Mouse (Mus musculus): ENCODE data around the gene Cdkn2d. TPM values are rescaled to one million over a fixed set of nuclear protein-coding genes. Genes with fewer than 3 reads are reported as not detected.
"Not testable (repeated sequence)": the region's sequence is repeated elsewhere in the genome, so short reads cannot be mapped to it uniquely, and the experiment has no call there.

The Cdkn2d gene
- polyA plus RNA-seq, 1 experiment from 2014 or later, result 72.0 TPM

DNA sequence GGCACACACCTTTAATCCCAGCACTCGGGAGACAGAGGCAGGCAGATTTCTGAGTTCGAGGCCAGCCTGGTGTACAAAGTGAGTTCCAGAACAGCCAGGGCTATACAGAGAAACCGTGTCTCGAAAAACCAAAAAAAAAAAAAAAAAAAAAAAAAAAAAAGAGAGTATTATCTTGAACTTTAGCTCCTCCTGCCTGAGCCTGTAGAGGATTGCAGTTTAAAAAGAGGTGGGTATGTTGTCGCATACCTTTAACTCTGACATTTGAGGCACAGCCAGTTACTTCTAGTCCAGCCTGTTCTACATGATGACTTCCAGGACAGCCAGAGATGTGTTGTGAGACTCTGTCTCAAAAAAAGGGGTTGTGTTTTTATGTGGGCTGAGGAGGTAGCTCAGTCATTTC lies 21.6 kb downstream of the Cdkn2d start:
- 84% methylated on average over 5 of the region's 5 CpGs for WGBS
- peaks cover 16% of the 10 kb centered on the region for H3K4me1 ChIP-seq
- H3K4me3 ChIP-seq; H3K27ac ChIP-seq; H3K27me3 ChIP-seq; H3K9me3 ChIP-seq (replicated peaks); H3K9ac ChIP-seq; H3K4me2 ChIP-seq (replicated peaks); ATAC-seq (ENCODE audit: low FRiP score): not testable (repeated sequence)
- peaks cover 74% of the 10 kb centered on the region for H3K36me3 ChIP-seq

DNA sequence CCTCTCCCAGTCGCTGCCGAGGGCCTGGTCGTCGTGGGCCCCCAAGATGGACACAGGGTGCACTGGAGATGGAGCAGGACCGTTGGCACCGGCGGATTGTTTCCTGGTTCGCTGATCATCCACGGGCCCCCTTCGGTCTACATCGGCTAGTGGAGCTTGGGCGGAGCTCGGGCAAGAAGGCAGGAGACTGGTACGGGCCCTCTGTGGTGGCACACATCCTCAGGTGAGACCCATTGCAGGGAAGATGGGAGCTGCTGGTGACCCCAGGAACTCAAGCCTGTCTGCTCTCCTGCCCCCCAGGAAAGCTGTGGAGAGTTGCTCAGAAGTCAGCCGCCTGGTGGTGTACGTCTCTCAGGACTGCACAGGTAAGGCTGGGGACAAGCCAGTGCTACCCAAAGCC lies 22.9 kb downstream of the Cdkn2d start:
- no peaks in the 10 kb centered on the region for H3K9me3 ChIP-seq (replicated peaks)
- H3K4me3 ChIP-seq, result no peak overlapping the region
- H3K9ac ChIP-seq, result no peak overlapping the region
- H3K27ac ChIP-seq, result no peak overlapping the region
- peaks cover 61% of the 10 kb centered on the region for H3K36me3 ChIP-seq
- peaks cover 19% of the 10 kb centered on the region for H3K4me1 ChIP-seq
- ATAC-seq (ENCODE audit: low FRiP score), result no peak
- H3K27me3 ChIP-seq, result no peaks in the 10 kb centered on the region
- WGBS, result 95% methylated on average over 16 of the region's 16 CpGs
- no peak overlapping the region for H3K4me2 ChIP-seq (replicated peaks)

DNA sequence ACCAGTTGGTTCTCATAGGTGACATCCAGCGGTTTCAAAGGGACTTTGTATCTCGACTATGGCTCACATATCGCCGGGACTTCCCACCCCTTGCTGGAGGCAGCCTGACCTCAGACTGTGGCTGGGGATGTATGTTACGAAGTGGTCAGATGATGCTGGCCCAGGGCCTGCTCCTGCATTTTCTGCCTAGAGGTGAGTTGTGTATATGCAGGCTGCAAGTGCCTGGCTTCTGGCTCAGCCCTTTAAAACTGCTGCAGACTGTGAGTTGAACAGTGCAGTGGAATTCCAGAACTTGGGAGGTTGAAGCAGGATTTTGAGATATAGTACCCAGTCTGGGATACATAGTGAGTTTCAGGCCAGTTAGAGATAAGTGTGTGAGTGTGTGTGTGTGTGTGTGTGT lies 24.3 kb downstream of the Cdkn2d start:
- peaks cover 47% of the 10 kb centered on the region for H3K36me3 ChIP-seq
- H3K9ac ChIP-seq, result no peak overlapping the region
- H3K27ac ChIP-seq, result no peak overlapping the region
- H3K4me2 ChIP-seq (replicated peaks), result no peak overlapping the region
- H3K4me3 ChIP-seq, result no peak overlapping the region
- WGBS, result 94% methylated on average over 5 of the region's 5 CpGs
- no peaks in the 10 kb centered on the region for H3K9me3 ChIP-seq (replicated peaks)
- ATAC-seq (ENCODE audit: low FRiP score), result no peak
- H3K4me1 ChIP-seq, result peaks cover 19% of the 10 kb centered on the region
- no peaks in the 10 kb centered on the region for H3K27me3 ChIP-seq

DNA sequence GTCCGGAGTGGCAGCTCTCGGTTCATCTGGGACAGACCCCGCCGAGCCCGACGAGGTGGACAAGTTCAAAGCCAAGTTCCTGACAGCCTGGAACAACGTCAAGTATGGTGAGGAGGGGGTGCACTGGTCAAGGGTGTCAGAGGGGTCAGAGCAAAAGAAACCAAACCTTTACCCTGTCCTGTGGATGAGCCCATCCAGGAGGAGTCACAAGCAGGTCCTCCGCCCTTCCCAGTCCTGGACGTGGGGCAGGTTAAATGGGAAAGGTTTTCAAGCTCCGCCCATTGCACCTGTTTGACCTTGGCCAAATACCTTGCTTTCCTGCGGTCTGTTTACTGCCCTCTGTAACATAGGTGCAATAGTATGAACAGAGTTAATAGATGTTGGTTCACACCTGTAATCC lies 25.6 kb downstream of the Cdkn2d start:
- Histone ChIP-seq H3K4me1 (peaks cover 19% of the 10 kb centered on the region), H3K9ac (peak overlapping the region; percentile 82), H3K4me3 (peak overlapping the region; percentile 86), H3K9me3 (replicated peaks) (no peaks in the 10 kb centered on the region), H3K4me2 (replicated peaks) (peak overlapping the region; percentile 93), H3K27me3 (no peaks in the 10 kb centered on the region), H3K36me3 (peaks cover 34% of the 10 kb centered on the region), H3K27ac (no peak overlapping the region; the same call in 1 of the 2 replicates)
- peak; percentile 46; the same call in 1 of the 2 replicates for ATAC-seq (ENCODE audit: low FRiP score)
- 6% methylated on average over 11 of the region's 11 CpGs for WGBS

DNA sequence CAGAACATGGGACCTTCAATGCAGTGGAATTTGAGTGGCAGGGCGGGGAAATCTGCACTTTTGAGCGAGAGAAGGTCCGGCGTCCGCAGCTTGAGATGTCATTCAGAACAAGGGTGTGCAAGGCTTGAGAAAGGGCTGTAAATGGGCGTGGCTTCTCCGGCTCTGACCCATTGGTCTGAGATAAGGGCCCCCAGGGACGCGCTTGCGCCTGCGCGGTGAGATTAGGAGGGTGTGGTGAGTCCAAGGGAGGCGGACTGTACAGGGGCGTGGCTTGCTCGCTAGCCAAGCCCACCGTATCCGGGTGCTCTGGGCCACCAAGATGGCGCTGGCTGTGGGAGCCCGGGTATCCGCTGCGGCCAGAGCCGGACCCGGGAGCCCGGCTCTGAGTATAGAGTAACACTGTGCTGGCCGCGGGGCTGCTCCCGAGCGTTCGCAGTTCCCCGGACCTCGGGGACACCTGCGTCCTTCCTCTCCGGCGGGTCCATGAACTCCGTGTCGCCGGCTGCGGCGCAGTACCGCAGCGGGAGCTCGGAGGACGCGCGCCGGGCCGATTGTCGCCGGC lies 26.1 kb downstream of the Cdkn2d start, which contains the start of gene Atg4d:
Gene Atg4d (plus strand): TSS at position 294 of the 562 bp plus-strand sequence.
- peak; percentile 97 for ATAC-seq (ENCODE audit: low FRiP score)
- Histone ChIP-seq H3K9me3 (replicated peaks) (no peaks in the 10 kb centered on the region), H3K27me3 (no peaks in the 10 kb centered on the region), H3K4me2 (replicated peaks) (peak within 1 kb of the TSS; percentile 93), H3K4me3 (peak within 1 kb of the TSS; percentile 86), H3K27ac (peak within 1 kb of the TSS; percentile 78), H3K9ac (peak within 1 kb of the TSS; percentile 82), H3K36me3 (peaks cover 29% of the 10 kb centered on the region), H3K4me1 (peaks cover 19% of the 10 kb centered on the region)
- 0% methylated on average over 46 of the region's 49 CpGs for WGBS

DNA sequence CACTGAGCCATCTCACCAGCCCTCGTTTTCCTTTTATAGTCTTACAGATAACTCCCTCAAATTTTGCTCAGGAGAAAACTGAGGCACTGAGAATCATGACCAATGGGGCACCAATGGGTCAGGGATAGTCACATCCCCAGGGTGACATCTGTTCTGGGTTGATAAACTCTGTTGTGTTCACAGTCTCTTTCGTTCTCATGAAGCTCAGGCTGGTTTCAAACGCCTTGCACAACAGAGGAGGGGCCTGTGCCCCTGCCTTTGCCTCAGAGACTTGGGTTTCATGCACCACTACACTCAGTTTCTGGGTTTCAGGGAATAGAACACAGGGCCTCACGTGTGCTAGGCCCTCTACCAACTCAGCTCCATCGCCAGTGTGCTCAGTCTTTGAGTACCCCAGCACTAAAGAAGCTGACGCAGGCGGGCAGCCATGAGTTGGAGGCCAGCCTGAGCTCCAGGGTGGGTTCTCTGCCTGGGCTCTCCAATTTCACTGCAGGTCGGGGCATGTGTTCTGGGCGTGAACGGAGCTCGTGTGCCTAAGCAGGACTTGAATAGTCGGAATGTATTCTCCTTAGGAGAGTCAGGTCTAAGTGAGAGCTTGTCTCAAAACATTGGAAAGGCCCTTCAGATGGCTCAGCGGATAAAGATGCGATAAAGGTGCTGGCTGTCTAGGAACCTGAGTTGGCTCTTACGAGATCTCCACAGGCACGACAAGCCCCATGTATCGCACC lies 26.8 kb downstream of the Cdkn2d start:
- 20% methylated on average over 17 of the region's 17 CpGs for WGBS
- H3K36me3 ChIP-seq, result peaks cover 24% of the 10 kb centered on the region
- H3K27ac ChIP-seq, result peak overlapping the region; percentile 60
- peak overlapping the region; percentile 86 for H3K4me3 ChIP-seq
- H3K27me3 ChIP-seq, result no peaks in the 10 kb centered on the region
- peak overlapping the region; percentile 82 for H3K9ac ChIP-seq
- H3K4me2 ChIP-seq (replicated peaks), result peak overlapping the region; percentile 55
- no peaks in the 10 kb centered on the region for H3K9me3 ChIP-seq (replicated peaks)
- no peak; the same call in none of the 2 replicates for ATAC-seq (ENCODE audit: low FRiP score)
- H3K4me1 ChIP-seq, result peaks cover 19% of the 10 kb centered on the region

DNA sequence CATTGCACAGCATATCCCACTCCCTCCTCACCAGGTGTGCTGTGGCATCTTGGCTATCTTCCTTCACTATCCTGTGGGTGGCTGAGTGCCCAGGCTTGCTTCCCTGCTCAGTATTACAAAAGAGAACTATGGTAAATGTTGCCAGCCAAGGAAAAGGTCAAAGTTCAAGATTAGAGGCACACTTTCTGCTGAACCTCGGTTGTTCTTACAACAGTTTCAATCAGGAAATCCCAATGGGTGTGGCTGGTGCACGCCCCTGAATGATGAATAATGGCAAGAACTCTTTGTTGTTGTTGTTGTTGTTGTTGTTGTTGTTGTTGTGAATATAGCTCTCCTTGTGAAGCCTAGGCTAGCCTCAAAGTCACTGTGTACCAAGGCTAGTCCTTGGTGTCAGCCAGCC lies 29.4 kb downstream of the Cdkn2d start:
- no peak overlapping the region for H3K4me3 ChIP-seq
- H3K27ac ChIP-seq, result no peak overlapping the region
- no peak overlapping the region for H3K4me2 ChIP-seq (replicated peaks)
- no peaks in the 10 kb centered on the region for H3K27me3 ChIP-seq
- peaks cover 18% of the 10 kb centered on the region for H3K4me1 ChIP-seq
- ATAC-seq (ENCODE audit: low FRiP score), result no peak
- no peaks in the 10 kb centered on the region for H3K9me3 ChIP-seq (replicated peaks)
- WGBS, result 66% methylated on average over 2 of the region's 2 CpGs
- H3K36me3 ChIP-seq, result peaks cover 1% of the 10 kb centered on the region
- H3K9ac ChIP-seq, result no peak overlapping the region

DNA sequence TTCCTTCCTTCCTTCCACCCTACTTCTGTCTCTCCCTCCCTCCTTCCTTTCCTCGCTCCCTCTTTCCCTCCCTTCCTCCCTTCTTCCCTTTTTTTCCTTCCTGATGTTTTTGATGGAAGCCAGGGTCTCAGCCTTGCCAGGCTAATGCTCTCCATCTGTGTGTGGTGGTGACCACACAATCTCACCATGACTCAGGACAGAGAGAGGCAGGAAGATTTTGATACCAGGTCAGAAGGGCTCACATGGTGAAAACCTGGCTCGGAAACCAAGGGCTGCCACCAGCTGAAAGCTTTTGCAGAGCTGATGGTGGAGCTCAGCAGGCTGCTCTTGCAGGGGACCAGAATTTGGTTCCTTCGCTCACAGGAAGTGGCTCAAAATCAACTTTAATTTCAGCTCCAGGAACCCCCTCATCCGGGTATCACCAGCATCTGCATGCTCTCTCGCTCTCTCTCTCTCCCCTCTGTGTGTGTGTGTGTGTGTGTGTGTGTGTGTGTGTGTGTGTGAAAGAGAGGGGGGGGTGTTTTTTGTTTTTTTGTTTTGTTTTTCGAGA lies 30.6 kb downstream of the Cdkn2d start:
- Histone ChIP-seq H3K27ac (no peak overlapping the region), H3K9ac (no peak overlapping the region), H3K4me3 (no peak overlapping the region), H3K36me3 (no peaks in the 10 kb centered on the region), H3K4me2 (replicated peaks) (no peak overlapping the region), H3K4me1 (peaks cover 5% of the 10 kb centered on the region; the same call in 1 of the 2 replicates), H3K27me3 (no peaks in the 10 kb centered on the region), H3K9me3 (replicated peaks) (no peaks in the 10 kb centered on the region)
- ATAC-seq (ENCODE audit: low FRiP score), result no peak
- 76% methylated on average over 6 of the region's 6 CpGs for WGBS

DNA sequence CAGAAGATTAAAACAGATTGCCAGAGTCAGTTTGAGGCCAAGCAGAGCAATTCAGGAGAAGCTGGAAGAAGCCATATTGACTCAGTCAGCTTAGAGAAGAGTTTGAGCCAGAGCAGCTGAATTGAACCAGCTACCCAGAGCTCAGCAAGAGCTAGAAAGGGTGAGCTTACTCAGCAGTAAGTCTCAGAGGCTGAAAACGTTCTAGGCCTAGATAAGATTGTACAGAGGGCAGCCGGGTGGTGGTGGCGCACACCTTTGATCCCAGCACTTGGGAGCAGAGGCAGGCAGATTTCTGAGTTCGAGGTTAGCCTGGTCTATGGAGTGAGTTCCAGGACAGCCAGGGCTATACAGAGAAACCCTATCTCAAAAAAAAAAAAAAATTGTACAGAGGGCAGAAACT lies 34.9 kb downstream of the Cdkn2d start:
- H3K27me3 ChIP-seq, result peaks cover 13% of the 10 kb centered on the region
- not testable (repeated sequence) for ATAC-seq (ENCODE audit: low FRiP score); H3K9me3 ChIP-seq (replicated peaks); H3K4me3 ChIP-seq; H3K36me3 ChIP-seq; H3K4me2 ChIP-seq (replicated peaks); H3K27ac ChIP-seq; H3K4me1 ChIP-seq; H3K9ac ChIP-seq
- 82% methylated on average over 4 of the region's 4 CpGs for WGBS

DNA sequence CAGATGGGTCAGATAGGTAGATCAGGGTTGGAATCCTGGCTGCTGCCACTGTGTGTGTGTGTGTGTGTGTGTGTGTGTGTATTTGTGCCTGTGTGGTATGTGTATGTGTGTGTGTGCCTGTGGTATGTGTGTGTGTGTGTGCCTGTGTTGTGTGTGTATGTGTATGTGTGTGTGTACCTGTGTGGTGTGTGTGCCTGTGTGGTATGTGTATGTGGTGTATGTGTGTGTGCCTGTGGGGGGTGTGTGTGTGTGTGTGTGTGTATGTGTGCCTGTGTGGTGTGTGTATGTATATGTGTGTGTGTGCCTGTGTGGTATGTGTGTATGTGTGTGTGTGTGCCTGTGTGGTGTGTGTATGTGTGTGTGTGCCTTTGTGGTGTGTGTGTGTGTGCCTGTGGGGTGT lies 36.5 kb downstream of the Cdkn2d start:
- H3K36me3 ChIP-seq, result no peaks in the 10 kb centered on the region
- H3K9ac ChIP-seq, result no peak overlapping the region
- no peak for ATAC-seq (ENCODE audit: low FRiP score)
- H3K27ac ChIP-seq, result no peak overlapping the region
- peaks cover 5% of the 10 kb centered on the region; the same call in 1 of the 2 replicates for H3K4me1 ChIP-seq
- H3K27me3 ChIP-seq, result peaks cover 30% of the 10 kb centered on the region
- no peak overlapping the region for H3K4me2 ChIP-seq (replicated peaks)
- no peak overlapping the region for H3K4me3 ChIP-seq
- no peaks in the 10 kb centered on the region for H3K9me3 ChIP-seq (replicated peaks)

DNA sequence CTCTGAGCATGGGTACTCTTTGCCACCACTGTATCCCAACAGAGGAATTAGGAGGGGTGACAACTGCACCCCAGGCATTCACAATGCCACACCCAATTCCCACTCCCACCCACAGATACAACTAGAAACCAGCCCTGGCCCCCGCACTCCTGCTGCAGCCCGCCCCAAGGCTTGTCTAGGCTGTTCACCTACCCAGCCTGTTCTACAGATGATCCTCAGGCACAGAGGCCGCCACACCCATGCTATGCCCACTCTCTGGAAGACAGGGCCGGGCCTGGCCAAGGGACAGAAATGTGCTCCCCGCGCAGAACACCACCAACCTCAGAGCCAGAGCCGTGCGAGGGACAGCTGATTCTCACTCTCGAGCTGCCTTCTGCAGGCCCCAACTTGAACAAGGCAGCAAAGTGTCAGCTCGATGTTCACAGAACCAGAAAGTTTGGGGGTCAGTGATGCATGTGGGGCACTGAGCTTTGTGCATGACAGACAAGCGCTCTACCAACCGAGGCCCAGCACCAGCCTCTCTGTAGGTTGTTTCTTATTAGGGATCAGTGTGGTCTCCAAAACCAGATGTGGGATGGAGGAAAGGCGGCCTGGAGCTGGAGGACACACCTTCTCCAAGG lies 40.0 kb downstream of the Cdkn2d start:
- Histone ChIP-seq H3K36me3 (no peaks in the 10 kb centered on the region), H3K9me3 (replicated peaks) (no peaks in the 10 kb centered on the region), H3K27me3 (peaks cover 64% of the 10 kb centered on the region), H3K4me1 (peaks cover 10% of the 10 kb centered on the region), H3K27ac (no peak overlapping the region), H3K4me2 (replicated peaks) (no peak overlapping the region), H3K4me3 (no peak overlapping the region), H3K9ac (no peak overlapping the region)
- no peak for ATAC-seq (ENCODE audit: low FRiP score)
- WGBS, result 68% methylated on average over 13 of the region's 13 CpGs

DNA sequence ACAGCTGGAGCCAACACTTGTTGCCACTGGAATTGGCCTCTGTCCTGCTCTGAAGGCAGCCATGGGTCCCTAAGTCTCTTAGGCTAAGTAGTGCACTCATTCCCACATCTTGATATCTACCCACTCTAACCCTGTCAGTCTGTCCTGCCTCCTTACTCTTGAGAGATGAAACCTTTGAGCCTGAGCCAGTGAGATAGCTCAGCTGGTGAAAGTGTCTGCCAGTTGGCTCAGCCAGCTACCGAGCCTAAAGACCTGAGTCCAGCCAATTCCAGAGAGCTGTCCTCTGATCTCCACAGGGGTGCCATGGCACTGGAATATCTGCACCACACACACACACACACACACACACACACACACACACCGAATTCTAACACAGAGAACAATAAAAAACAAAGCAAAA lies 40.7 kb downstream of the Cdkn2d start:
- WGBS, result 51% methylated on average over 2 of the region's 2 CpGs
- no peak overlapping the region for H3K4me2 ChIP-seq (replicated peaks)
- H3K9ac ChIP-seq, result no peak overlapping the region
- H3K36me3 ChIP-seq, result no peaks in the 10 kb centered on the region
- H3K27ac ChIP-seq, result no peak overlapping the region
- peaks cover 10% of the 10 kb centered on the region for H3K4me1 ChIP-seq
- peaks cover 71% of the 10 kb centered on the region for H3K27me3 ChIP-seq
- H3K9me3 ChIP-seq (replicated peaks), result no peaks in the 10 kb centered on the region
- H3K4me3 ChIP-seq, result no peak overlapping the region
- no peak for ATAC-seq (ENCODE audit: low FRiP score)

Measured in hindbrain, embryonic 12.5 days (tissue).